Mouse (Mus musculus) retina, embryonic 14.5 days (tissue): ENCODE results near the gene Ggnbp2.

Experiments
- DNase-seq: peaks from one replicate; pipeline ENCODE4 v3.0.0-alpha.2; 2015; ENCODE audit warnings: low spot score

Gene Ggnbp2

GRCm38 (mm10) chr11:84870337-84871043 lies at the start of gene Ggnbp2:
TSS of gene Ggnbp2 (minus strand) at chr11:84870817.
- peak; percentile 91 for DNase-seq

GRCm38 (mm10) chr11:84919951-84920350 lies 49.3 kb upstream of the Ggnbp2 start:
- DNase-seq = no peak

DNA sequence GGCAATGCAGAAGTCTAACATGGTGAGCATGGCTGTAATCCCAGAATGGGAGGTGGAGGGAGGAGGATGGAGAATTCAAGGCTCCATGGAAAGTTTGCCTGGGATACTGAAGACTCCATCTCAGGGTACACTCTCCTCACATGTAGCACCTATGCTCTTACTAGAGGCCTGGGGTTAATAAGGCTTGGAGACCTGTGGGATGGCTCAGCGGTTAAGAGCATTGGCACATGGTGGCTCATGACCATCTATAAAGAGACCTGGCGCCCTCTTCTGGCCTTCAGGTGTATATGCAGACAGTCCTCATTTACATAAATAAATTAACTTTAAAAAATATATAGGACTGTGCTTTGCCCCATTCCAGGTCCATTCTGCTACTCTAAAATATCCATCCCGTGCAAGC lies 48.7 kb upstream of the Ggnbp2 start:
- DNase-seq = peak; percentile 60

DNA sequence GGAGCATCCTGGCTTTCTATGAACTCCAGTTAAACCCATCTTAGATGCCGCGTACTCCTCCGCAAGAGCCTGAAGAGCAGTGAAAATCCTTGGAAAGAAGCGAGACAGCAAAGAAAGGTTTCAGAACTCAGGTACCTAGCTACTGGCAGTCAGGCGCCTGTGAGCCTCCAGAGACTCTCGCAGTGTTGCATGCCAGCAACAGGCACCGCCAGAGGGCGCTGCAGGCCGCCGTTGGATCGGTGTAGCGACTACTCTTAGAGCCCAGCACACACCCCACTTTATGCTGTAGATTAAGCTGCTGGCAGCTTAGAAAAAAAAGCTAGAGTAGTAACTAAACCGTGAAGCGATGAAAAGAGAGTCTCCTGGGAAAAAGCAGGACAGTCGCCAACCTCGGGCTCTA lies 47.8 kb upstream of the Ggnbp2 start:
- DNase-seq = peak; percentile 92

GRCm38 (mm10) chr11:84916703-84917300 lies 46.2 kb upstream of the Ggnbp2 start:
- no peak for DNase-seq

GRCm38 (mm10) chr11:84916053-84916702 lies 45.6 kb upstream of the Ggnbp2 start, which contains the start of gene Znhit3:
TSS of gene Znhit3 (minus strand) at chr11:84916366.
- DNase-seq = peak; percentile 95

DNA sequence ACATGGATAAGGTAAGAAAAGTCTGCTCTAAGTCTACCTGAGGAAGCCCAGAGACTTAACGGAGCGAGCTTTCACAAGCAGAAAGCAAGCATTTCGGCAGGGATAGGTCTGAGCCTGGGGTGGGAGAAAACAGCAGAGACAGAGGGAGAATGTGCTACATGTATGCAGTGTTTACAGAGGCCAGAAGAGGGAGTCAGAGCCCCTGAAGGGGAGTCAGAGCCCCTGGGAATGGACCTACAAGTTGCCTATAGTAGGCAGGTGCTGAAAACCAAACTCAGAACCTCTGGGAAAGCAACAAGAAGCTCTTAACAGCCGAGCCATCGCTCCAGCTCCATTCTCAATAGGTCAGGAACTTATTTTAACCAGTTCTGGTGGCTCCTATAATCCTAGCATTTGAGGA lies 44.1 kb upstream of the Ggnbp2 start:
- peak; percentile 16 for DNase-seq

GRCm38 (mm10) chr11:84910411-84910810 lies 39.8 kb upstream of the Ggnbp2 start:
- DNase-seq = no peak

DNA sequence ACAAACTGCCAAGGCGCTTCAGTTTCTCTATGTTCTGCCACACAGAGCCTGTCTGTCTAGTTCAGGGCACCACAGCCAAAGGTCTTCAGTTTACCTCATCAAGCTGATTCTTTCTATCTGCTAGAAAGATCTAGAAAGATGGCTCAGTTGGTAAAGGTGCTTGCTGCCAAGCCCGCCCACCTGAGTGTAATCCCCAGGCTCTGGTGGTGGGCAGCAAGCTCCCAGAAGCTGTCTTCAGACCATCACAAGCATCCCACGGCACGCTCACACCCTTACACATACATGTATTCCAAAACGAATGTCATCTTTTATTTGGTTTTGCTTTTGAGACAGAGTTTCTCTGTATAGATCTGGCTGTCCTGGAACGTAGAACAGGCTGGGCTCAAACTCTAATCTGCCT lies 37.9 kb upstream of the Ggnbp2 start:
- no peak for DNase-seq

DNA sequence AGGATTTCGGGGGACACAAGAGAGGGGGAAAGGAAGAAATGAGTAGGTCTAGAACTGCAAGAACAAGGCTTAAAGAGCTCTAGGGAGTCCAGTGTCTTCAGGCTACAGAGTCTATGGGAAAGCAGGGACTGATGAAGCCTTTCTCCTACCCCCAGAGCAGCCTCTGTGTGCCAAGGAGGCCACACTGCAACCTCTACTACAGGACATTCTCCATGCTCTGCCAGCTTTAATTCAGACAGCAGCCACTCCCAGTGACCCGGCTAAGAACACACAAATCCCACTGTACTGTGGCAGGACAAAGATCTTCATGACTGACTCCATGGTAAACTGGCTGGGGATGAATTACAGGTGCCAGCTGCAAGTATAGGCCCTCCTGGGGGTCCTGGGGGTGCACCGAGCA lies 36.5 kb upstream of the Ggnbp2 start:
- DNase-seq = no peak

- DNase-seq = no peak
Observed at GRCm38 (mm10) chr11:84904597-84905144, 34.1 kb upstream of the Ggnbp2 start.

GRCm38 (mm10) chr11:84893113-84893512 lies 22.5 kb upstream of the Ggnbp2 start:
- DNase-seq = no peak

DNA sequence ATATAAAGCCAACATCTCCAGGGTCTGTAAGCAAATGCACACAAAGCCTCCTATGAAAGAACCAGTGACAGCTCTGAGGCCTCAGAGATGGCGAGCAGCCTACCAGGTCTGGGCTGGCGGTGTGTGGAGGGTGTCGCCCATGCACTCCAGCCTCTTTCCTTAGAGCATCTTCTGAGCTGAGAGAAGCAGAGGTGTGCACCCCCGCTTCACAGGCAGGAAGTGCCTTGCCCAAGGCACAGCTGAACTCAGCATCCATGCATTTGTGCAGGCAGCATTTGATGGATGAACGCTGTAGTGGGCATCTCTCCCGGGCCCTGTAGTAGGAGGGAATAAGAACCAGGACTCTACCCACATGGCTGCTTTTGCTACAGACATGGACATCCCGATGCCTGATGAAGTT lies 21.1 kb upstream of the Ggnbp2 start:
- DNase-seq = no peak

- no peak for DNase-seq
Observed at GRCm38 (mm10) chr11:84889492-84889891, 18.9 kb upstream of the Ggnbp2 start.

GRCm38 (mm10) chr11:84888025-84888424 lies 17.4 kb upstream of the Ggnbp2 start:
- no peak for DNase-seq

DNA sequence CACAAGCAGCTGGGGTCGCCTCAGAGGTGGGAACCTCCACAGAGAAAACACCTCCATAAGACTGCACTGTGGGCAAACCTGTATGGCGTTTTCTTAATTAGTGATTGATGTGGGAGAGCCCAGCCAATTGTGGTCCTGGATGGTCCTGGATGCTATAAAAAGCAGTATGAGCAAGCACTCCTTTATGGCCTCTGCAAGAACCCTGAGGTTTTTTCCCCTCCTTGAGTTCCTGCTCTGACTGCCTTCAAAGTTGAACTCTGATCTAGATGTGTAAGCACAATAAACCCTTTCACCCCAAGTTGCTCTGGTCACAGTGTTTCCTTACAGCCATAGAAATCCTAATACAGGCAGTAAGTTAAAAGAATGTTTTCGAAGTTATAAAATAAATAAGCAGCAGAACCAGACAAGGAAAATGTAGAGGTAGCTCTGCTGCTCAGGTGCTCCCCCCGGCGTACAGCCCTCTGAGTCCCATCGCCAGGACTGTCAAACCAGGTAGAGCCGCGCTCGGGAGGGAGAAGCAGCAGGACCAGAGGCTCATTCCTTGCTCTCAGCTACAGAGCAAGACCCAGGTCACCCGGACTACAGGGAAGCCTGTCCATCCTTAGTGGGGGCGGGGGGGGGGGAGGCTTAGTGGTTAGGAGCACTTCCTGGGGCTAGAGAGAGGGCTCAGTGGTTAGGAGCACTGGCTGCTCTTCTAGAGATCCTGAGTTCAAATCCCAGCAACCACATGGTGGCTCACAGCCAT lies 16.3 kb upstream of the Ggnbp2 start:
- no peak for DNase-seq

DNA sequence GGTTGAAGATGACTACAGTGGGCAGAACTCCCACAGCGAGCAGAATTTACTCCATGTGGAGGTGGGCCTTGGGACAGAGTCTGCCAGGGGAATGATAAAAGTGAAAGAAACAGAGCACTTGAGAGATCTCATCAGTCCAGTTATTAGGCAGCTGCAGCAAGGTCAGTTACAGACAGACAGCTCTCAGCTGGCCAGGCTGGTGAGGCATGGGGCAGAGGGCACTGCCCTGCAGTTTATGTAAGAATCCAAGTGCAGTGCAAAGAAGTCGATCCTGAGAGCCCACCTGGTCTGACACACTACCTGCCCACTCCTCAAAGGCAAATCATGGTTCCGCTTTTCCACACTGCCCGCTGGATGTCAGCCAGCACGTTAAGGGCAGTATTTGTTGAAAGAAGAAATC lies 15.6 kb upstream of the Ggnbp2 start:
- no peak for DNase-seq

GRCm38 (mm10) chr11:84885238-84885637 lies 14.6 kb upstream of the Ggnbp2 start:
- no peak for DNase-seq

DNA sequence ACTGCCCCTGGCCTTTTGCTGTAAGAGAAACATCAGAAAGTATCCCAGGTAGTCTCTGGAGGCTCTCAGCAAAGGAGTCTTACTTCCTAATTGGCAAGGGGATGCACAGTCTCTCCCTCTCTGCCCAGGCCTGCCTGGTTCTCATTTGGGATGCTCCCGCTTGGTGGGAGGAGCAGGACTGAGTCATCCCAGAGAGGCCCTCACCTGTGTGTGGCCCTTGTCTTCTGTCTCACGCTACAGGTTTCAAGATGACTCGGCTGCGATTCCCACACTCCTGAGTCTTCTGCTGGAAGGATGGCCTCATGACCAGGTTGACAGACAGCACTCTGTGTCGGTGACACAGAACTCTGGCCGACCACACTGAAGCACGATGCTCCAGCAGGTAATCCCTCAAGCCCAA lies 11.7 kb upstream of the Ggnbp2 start:
- no peak for DNase-seq

GRCm38 (mm10) chr11:84880971-84881370 lies 10.4 kb upstream of the Ggnbp2 start:
- DNase-seq = no peak

DNA sequence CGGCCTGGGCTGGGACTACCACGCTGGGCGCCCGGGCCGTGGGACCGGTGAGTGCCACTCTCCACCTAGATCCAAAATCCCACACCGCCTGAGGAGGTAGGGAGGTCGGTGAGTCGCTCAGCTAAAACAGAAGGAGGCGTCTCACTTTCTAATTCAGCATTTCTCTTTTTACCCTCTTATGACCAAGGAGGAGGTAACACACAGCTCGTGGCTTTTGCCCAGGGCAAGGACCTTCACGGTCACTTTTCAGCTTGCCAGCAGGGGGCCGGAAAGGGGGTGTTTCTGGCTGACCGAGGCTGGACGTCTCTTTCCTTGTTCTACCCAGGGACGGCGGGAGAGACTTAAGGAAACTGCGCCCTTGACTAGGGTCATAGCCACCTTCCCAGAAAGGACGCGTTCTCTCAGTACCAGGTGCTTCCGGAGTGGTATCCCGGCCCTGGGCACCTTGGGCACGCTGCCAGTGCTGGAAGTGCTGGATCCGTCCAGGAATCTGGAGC lies 9.9 kb upstream of the Ggnbp2 start:
- DNase-seq = peak; percentile 60
